Mouse (Mus musculus) monocyte, adult 59 days (primary cell): ENCODE measurements around the gene Prps1l3. TPM values are rescaled to one million over a fixed set of nuclear protein-coding genes. Genes with fewer than 3 reads are reported as not detected.

Experiments
- total RNA-seq, 2 experiments: library from RNA; stranded (reverse); gene quantifications; one replicate each; pipeline ENCODE4 v1.2.4; 2023

Gene Prps1l3
- 10 to 100 TPM; 18.3 to 20.8 TPM for total RNA-seq

DNA sequence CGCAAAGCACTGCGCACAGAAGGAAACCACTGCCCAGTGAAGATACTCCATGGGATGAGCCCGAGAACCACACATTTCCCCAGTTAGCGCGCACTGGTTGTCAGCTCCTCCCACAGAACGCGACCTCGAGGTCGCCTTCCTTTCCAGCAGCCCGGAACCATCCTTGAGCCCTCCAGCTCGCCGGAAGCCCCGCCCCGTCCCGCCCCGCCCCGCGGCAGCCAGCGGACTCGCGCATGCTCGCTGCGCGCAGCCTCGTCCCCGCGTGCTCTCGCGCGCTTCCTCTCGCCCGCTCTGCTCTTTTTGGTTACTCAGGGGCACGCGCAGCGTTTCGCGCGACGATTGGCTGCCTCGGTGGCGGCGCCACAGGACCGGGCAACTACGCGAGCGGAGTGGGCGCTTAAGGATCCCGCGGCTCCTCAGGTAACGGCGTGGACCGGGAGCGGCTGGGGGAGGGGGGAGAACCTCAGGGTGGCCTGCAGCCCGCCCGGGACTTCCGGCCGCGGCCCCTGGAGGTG lies at the start of gene Prps1l3, which contains the start of gene Mipol1:
Gene Prps1l3, plus strand, starts transcription at position 221 of the 515 bp plus-strand sequence.
Gene Mipol1, plus strand, starts transcription at position 236 of the 515 bp plus-strand sequence.

DNA sequence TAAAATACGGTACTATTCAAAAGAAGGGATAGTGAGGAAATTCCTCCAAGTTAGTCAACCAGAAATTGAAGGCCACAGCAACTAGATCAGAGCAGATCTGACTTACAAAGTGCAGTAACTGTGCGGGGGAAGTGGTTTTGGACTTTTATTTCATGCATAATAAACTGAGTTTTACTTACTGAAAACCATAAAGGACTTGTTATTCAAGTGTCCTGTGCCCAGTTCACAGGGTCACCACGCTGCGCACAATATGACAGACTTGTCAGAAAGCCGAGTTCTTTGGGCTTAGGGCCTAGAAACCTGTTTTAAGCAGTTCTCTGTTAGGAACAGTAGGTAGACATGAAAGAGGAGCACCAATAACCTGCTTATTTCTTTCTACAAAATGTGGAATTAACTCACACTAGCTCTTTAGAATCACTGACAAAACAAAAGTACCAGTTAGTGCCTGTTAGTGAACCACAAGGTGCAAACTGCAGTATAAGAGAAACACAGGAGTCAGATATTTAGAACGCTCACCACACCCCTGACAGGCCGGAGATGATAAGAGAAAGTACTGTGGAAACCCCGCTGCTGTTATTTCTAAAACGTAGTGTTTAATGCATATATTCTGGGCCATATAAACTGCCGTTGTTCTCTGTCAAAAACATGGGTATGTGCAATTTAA lies 32.7 kb upstream of the Prps1l3 start, which contains the start of gene Slc25a21:
Gene Slc25a21, minus strand, starts transcription at position 110 of the 664 bp plus-strand sequence.

Other genes with a start within 250 kb of the Prps1l3 start
- not detected for gene Slc25a21, start 32.9 kb upstream of the Prps1l3 start, total RNA-seq
- gene Mipol1, start within 50 bp of the Prps1l3 start, total RNA-seq = 1 to 10 TPM in 1 of 2 experiments, under 1 TPM in 1; 0.86 to 1.4 TPM